Mouse (Mus musculus) midbrain, embryonic 14.5 days (tissue): Measurements from ENCODE around the gene Nhej1. TPM values are rescaled to one million over a fixed set of nuclear protein-coding genes. Genes with fewer than 3 reads are reported as not detected.

Experiments
- ATAC-seq: fragments of 200-750 bp; cut with Nextera tagmentation; 2 replicates; pipeline ENCODE4 v1.8.0; 2017; ENCODE audit warnings: moderate number of reproducible peaks, moderate library complexity; ENCODE audit not compliant: low FRiP score, low TSS enrichment
- DNase-seq: peaks from one replicate; pipeline ENCODE4 v3.0.0-alpha.2; 2015
- H3K27ac ChIP-seq: fragments of 300-500 bp; sonication (generic); replicated peaks from 2 replicates; pipeline ENCODE4 v1.5.1; 2014; ENCODE audit warnings: mild to moderate bottlenecking, low read depth, low read length, moderate library complexity
- H3K27me3 ChIP-seq: fragments of 300-500 bp; sonication (generic); 2 replicates; pipeline ENCODE4 v1.6.1; 2014; ENCODE audit warnings: low read length, control low read depth, mixed read lengths; ENCODE audit not compliant: control insufficient read depth, insufficient read depth
- H3K36me3 ChIP-seq: fragments of 300-500 bp; sonication (generic); 2 replicates; pipeline ENCODE4 v1.6.1; 2014; ENCODE audit warnings: low read length, control low read depth; ENCODE audit not compliant: control insufficient read depth, insufficient read depth
- H3K4me1 ChIP-seq: fragments of 300-500 bp; sonication (generic); 2 replicates; pipeline ENCODE4 v1.6.1; 2014; ENCODE audit warnings: mild to moderate bottlenecking, antibody characterized with exemption, low read length, control low read depth; ENCODE audit not compliant: control insufficient read depth, insufficient read depth
- H3K4me2 ChIP-seq: fragments of 300-500 bp; sonication (generic); 2 replicates; pipeline ENCODE4 v1.6.1; 2014; ENCODE audit warnings: mild to moderate bottlenecking, low read length, moderate library complexity
- H3K4me3 ChIP-seq: fragments of 300-500 bp; sonication (generic); replicated peaks from 2 replicates; pipeline ENCODE4 v1.5.1; 2014; ENCODE audit warnings: low read depth, low read length
- H3K9ac ChIP-seq: fragments of 300-500 bp; sonication (generic); replicated peaks from 2 replicates; pipeline ENCODE4 v1.6.1; 2014; ENCODE audit warnings: mild to moderate bottlenecking, low read length, moderate library complexity
- H3K9me3 ChIP-seq: fragments of 300-500 bp; sonication (generic); 2 replicates; pipeline ENCODE4 v1.6.1; 2016; ENCODE audit warnings: low read length, control low read depth, mixed read lengths; ENCODE audit not compliant: control insufficient read depth
- whole genome bisulfite sequencing: fragments of 180-500 bp; shearing (Covaris S2); extraction: QIAGEN DNeasy Blood & Tissue Kit; methylation state at CpG from one replicate; pipeline ENCODE4 v1.1.7; 2014; 5-methylcytosine and 5-hydroxymethylcytosine counted together
- polyA plus RNA-seq: library from polyadenylated mRNA; unstranded; fragments of >200 nt; fragmentation: Nextera tagmentation; extraction: Ambion mirVana; gene quantifications from 2 replicates; pipeline ENCODE4 v1.2.1, GENCODE M21; 2014

Nhej1 gene
- polyA plus RNA-seq, 1 experiment from 2014 or later = 7.7 TPM

DNA sequence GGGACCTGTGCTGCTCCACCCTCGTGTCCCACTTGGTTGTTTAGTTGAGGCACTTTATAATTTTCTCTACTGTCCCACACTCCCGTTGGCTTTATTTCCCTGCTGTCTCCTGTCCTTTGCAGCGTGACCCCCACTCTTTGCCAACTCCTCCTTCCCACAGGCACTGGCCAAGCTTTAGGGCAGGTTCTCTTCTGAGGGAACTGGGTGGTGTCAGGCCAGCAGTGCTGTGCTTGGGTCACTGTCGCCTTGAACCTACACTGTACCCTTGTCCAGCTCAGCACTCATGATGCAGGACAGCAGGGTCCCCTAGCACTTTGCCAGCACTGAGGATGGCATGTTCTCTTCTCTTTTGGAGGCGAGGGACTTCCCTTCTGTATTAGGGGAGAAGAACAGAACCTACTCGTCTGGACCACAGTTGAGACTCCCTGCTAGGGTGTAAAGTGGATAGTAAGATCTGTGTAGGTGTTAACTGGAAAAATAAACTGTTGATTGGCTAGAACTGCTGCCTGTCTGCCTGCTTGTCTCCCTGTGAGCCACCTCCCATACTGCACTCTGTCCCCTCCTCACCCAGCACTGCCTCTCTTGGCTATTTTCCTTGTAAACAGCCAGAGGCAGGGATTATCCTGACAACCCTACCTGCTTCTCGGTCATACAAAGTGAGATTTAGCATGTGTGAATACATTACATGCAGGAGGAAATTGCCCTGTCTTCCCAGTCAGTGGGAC, 22.6 kb upstream of the Nhej1 start:
- no peaks in the 10 kb centered on the region for H3K27me3 ChIP-seq
- DNase-seq (no peak), ATAC-seq (no peak)
- H3K27ac ChIP-seq = no peak overlapping the region
- H3K4me2 ChIP-seq = no peak overlapping the region
- 82% methylated on average over 7 of the region's 7 CpGs for WGBS
- no peak overlapping the region for H3K9ac ChIP-seq
- H3K4me1 ChIP-seq = peaks cover 7% of the 10 kb centered on the region; the same call in 1 of the 2 replicates
- H3K36me3 ChIP-seq = peaks cover 50% of the 10 kb centered on the region
- no peaks in the 10 kb centered on the region for H3K9me3 ChIP-seq
- H3K4me3 ChIP-seq = no peak overlapping the region

GRCm38 (mm10) chr1:75145589-75145988, 20.6 kb upstream of the Nhej1 start:
- Histone ChIP-seq H3K4me3 (no peak overlapping the region), H3K36me3 (peaks cover 50% of the 10 kb centered on the region), H3K9me3 (no peaks in the 10 kb centered on the region), H3K4me2 (no peak overlapping the region), H3K27me3 (no peaks in the 10 kb centered on the region), H3K27ac (no peak overlapping the region), H3K9ac (no peak overlapping the region), H3K4me1 (peaks cover 12% of the 10 kb centered on the region)
- WGBS = 95% methylated on average over 3 of the region's 3 CpGs
- no peak for ATAC-seq
- no peak for DNase-seq

DNA sequence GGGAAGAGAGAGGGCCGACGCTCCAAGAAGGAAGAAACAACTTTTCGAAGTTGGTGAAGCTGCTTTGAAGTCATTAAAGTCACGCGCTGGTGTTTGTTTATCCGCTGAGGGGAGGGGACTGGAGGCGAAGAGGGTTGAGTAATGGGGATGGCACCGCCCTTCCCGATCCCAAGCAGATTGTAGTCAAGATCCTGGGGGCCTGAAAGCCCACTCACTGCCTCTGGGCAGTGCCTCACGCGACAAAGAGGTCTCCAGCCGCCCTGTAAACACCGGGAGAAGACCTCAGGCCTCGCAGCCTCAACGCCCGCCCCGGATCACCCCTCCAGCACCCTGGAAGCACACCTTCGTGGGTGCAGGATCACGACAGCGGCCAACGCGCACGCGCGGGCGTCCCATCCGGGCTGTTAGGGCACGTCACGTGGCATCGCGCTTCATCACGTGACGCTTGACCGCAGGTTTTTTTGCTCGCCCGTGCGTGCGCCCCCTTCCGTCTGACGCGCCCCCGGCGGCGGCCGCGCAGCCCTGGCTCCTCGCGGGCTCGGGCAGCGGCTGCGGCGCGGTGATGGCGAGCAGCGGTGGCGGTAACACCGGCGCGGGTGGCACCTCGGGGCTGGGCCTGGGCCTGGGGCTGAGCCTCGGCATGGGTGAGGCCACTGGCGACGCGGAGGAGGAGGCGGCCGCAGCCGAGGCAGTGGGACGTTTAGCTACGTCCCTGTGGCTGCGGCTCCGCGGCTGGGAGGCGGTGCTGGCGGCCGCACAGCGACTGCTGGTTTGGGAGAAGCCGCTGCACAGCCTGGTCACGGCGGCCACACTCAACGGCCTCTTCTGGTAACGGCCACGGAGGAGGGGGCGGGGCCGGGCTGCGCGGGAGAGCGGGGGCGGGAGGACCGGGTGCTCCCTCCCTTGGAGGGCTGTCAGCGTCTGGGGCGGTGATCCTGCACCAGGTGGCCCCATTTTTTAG, 17.6 kb upstream of the Nhej1 start, which contains the start of the genes Cnppd1 and Retreg2:
Cnppd1 (minus strand) TSS at position 411 of the 961 bp plus-strand sequence.
Retreg2 (plus strand) TSS at position 478 of the 961 bp plus-strand sequence.
- H3K27me3 ChIP-seq = no peaks in the 10 kb centered on the region
- under 1% methylated on average over 90 of the region's 91 CpGs for WGBS
- H3K9me3 ChIP-seq = no peaks in the 10 kb centered on the region
- H3K9ac ChIP-seq = peak within 1 kb of the TSS; percentile 97
- peak; percentile 92 for ATAC-seq
- H3K4me3 ChIP-seq = peak within 1 kb of the TSS; percentile 92
- H3K36me3 ChIP-seq = peaks cover 55% of the 10 kb centered on the region
- peak within 1 kb of the TSS; percentile 98 for H3K27ac ChIP-seq
- peaks cover 17% of the 10 kb centered on the region for H3K4me1 ChIP-seq
- peak; percentile 98 for DNase-seq
- H3K4me2 ChIP-seq = peak within 1 kb of the TSS; percentile 97

- Histone ChIP-seq H3K4me1 (peaks cover 17% of the 10 kb centered on the region), H3K27me3 (no peaks in the 10 kb centered on the region), H3K36me3 (peaks cover 55% of the 10 kb centered on the region), H3K4me3 (peak overlapping the region; percentile 92), H3K4me2 (peak overlapping the region; percentile 97), H3K9ac (peak overlapping the region; percentile 97), H3K27ac (peak overlapping the region; percentile 98), H3K9me3 (no peaks in the 10 kb centered on the region)
- WGBS = under 1% methylated on average over 53 of the region's 53 CpGs
- ATAC-seq (0 out of 2 replicates have a peak, but pooled peaks have one; percentile 7), DNase-seq (peak; percentile 67)
Measured at GRCm38 (mm10) chr1:75141486-75142190, 16.6 kb upstream of the Nhej1 start.

DNA sequence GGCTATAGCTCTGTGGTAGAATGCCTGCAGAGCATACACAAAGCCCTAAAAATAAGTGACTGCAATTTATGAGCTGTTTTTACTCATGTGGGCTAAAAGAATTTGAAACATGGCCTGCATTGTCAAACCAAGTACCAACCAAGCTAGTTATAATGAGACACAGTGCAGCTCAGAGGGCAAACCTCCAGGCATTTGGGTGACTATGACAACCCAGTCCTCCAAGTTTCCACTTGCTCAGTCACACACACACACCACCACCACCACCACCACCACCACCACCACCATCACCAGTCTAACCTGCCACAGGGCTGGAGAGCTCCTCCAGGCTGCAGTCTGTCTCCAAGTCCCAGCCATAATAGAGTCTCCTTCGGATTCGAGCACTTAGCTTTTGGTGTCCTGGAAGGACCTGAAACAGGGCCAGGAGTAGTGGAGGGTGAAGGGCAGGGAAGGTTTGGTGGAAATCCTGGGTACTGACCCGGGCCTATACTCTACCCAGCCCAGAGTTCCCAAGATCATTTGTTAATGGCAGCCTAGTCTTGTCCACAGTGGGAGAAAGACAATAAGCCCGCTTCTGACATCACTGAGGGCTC, 15.7 kb upstream of the Nhej1 start:
- Histone ChIP-seq H3K4me1 (peaks cover 17% of the 10 kb centered on the region), H3K4me2 (peak overlapping the region; percentile 97), H3K27me3 (no peaks in the 10 kb centered on the region), H3K9ac (peak overlapping the region; percentile 97), H3K36me3 (peaks cover 55% of the 10 kb centered on the region), H3K4me3 (peak overlapping the region; percentile 92), H3K9me3 (no peaks in the 10 kb centered on the region), H3K27ac (peak overlapping the region; percentile 98; the same call in 1 of the 2 replicates)
- ATAC-seq (no peak), DNase-seq (no peak)
- 63% methylated on average over 4 of the region's 4 CpGs for WGBS

- WGBS = 95% methylated on average over 2 of the region's 2 CpGs
- ATAC-seq = no peak
- no peak overlapping the region for H3K9ac ChIP-seq
- no peak overlapping the region for H3K4me3 ChIP-seq
- peaks cover 10% of the 10 kb centered on the region for H3K4me1 ChIP-seq
- no peaks in the 10 kb centered on the region for H3K9me3 ChIP-seq
- H3K27me3 ChIP-seq = no peaks in the 10 kb centered on the region
- H3K4me2 ChIP-seq = no peak overlapping the region
- H3K36me3 ChIP-seq = peaks cover 48% of the 10 kb centered on the region
- DNase-seq = no peak
- H3K27ac ChIP-seq = no peak overlapping the region
Measured at GRCm38 (mm10) chr1:75138448-75138847, 13.4 kb upstream of the Nhej1 start.

GRCm38 (mm10) chr1:75136730-75137129, 11.7 kb upstream of the Nhej1 start:
- 86% methylated on average over 3 of the region's 3 CpGs for WGBS
- H3K4me1 ChIP-seq = peaks cover 10% of the 10 kb centered on the region
- DNase-seq = no peak
- peaks cover 48% of the 10 kb centered on the region for H3K36me3 ChIP-seq
- H3K27me3 ChIP-seq = no peaks in the 10 kb centered on the region
- no peaks in the 10 kb centered on the region for H3K9me3 ChIP-seq
- no peak for ATAC-seq
- H3K4me3 ChIP-seq = no peak overlapping the region
- no peak overlapping the region for H3K27ac ChIP-seq
- no peak overlapping the region for H3K4me2 ChIP-seq
- H3K9ac ChIP-seq = no peak overlapping the region

DNA sequence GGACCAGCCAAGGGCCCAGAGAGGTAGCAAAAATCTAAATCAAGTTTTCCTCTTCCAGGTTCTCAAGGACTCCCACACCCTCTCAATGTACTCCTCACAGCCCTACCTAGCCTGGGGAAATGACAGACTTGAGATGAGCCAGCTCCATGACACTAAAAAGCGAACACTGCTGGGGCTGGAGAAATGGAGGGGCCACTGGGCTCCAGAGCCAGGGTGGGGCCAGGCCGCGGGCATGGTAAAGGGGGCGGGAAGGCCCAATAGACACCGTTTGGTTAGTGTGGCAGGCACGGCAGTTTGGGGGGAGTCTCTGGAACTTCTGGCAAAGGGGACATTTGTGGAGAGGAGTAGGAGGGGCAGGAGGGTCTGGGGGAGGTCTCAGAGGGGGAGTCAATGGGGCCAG, 11.3 kb upstream of the Nhej1 start:
- H3K27ac ChIP-seq = no peak overlapping the region
- no peak overlapping the region for H3K4me3 ChIP-seq
- no peak overlapping the region for H3K9ac ChIP-seq
- H3K4me2 ChIP-seq = no peak overlapping the region
- 89% methylated on average over 6 of the region's 6 CpGs for WGBS
- H3K27me3 ChIP-seq = no peaks in the 10 kb centered on the region
- no peak for DNase-seq
- H3K9me3 ChIP-seq = no peaks in the 10 kb centered on the region
- peaks cover 48% of the 10 kb centered on the region for H3K36me3 ChIP-seq
- H3K4me1 ChIP-seq = peaks cover 10% of the 10 kb centered on the region
- no peak for ATAC-seq
